Mouse (Mus musculus) CH12.LX (cell line): ENCODE results near the gene Zbed4. TPM values are rescaled to one million over a fixed set of nuclear protein-coding genes. Genes with fewer than 3 reads are reported as not detected.
"Not testable (repeated sequence)": the region's sequence is repeated elsewhere in the genome, so short reads cannot be mapped to it uniquely, and the experiment has no call there.

Experiments
- DNase-seq: peaks from one replicate; pipeline ENCODE4 v3.0.0-alpha.2; 2013; ENCODE audit errors: extremely low read depth
- H3K27ac ChIP-seq: 2 replicates; pipeline ENCODE4 v1.5.1; 2012; ENCODE audit warnings: low read depth, mild to moderate bottlenecking, control low read depth, moderate library complexity; ENCODE audit not compliant: insufficient read depth
- H3K27me3 ChIP-seq: replicated peaks from 2 replicates; pipeline ENCODE3; 2012; ENCODE audit warnings: inconsistent platforms
- H3K36me3 ChIP-seq, 2 experiments: replicated peaks in 1 of 2; 2 replicates each; pipeline versions ENCODE3 to v1.6.1; 2012; ENCODE audit warnings: inconsistent platforms in 1 of 2, low read length in 1 of 2, mild to moderate bottlenecking in 1 of 2, mixed read lengths in 1 of 2, moderate library complexity in 1 of 2; ENCODE audit not compliant: control insufficient read depth in 1 of 2, insufficient read depth in 1 of 2
- H3K4me1 ChIP-seq, 2 experiments: 2 replicates each; pipeline ENCODE4 v1.6.1; 2012; ENCODE audit warnings: inconsistent platforms in 1 of 2, moderate library complexity in 1 of 2; ENCODE audit not compliant: insufficient read depth in 2 of 2, control insufficient read depth in 1 of 2
- H3K4me2 ChIP-seq: 2 replicates; pipeline ENCODE4 v1.6.1; 2012; ENCODE audit warnings: low read depth, mild to moderate bottlenecking, control low read depth; ENCODE audit not compliant: poor library complexity, insufficient read depth, severe bottlenecking
- H3K4me3 ChIP-seq, 3 experiments: fragments of 150-350 bp in 1 of 3; sonication (generic) in 1 of 3; replicated peaks in 1 of 3; 2 replicates each; pipeline versions ENCODE3 to v1.5.1; 2011 to 2012; ENCODE audit warnings: low read depth in 2 of 3, low read length in 2 of 3, mild to moderate bottlenecking in 2 of 3, moderate library complexity in 2 of 3, control low read depth in 1 of 3, improper control_type of control experiment in 1 of 3, inconsistent platforms in 1 of 3, mixed read lengths in 1 of 3; ENCODE audit not compliant: poor library complexity in 1 of 3
- H3K79me2 ChIP-seq: replicated peaks from 2 replicates; pipeline ENCODE4 v1.6.1; 2012; ENCODE audit warnings: mild to moderate bottlenecking, moderate library complexity; ENCODE audit not compliant: control insufficient read depth, poor library complexity, insufficient read depth, severe bottlenecking; ENCODE audit errors: extremely low read depth
- H3K9ac ChIP-seq: 2 replicates; pipeline ENCODE4 v1.6.1; 2012; ENCODE audit warnings: low read depth, mild to moderate bottlenecking, control low read depth, moderate library complexity; ENCODE audit not compliant: insufficient read depth
- H3K9me3 ChIP-seq: replicated peaks from 2 replicates; pipeline ENCODE3; 2012; ENCODE audit warnings: low read length, inconsistent platforms, mixed read lengths
- BHLHE40 ChIP-seq: IDR thresholded peaks from 2 replicates; pipeline ENCODE4 v1.6.1; 2011; ENCODE audit warnings: mild to moderate bottlenecking, low read depth, low read length, improper control_type of control experiment
- CTCF ChIP-seq, 2 experiments: IDR thresholded peaks in 1 of 2; conservative IDR thresholded peaks in 1 of 2; 2 replicates each; pipeline ENCODE4 v1.5.1; 2011 to 2012; ENCODE audit warnings: low read depth in 2 of 2, low read length in 2 of 2, improper control_type of control experiment in 1 of 2, inconsistent platforms in 1 of 2, mild to moderate bottlenecking in 1 of 2, moderate library complexity in 1 of 2
- E2F4 ChIP-seq: IDR thresholded peaks from 2 replicates; pipeline ENCODE4 v1.6.1; 2011; ENCODE audit warnings: low read depth, low read length, improper control_type of control experiment; ENCODE audit not compliant: insufficient replicate concordance
- ELF1 ChIP-seq: IDR thresholded peaks from 2 replicates; pipeline ENCODE4 v1.6.1; 2014; ENCODE audit warnings: low read depth, mild to moderate bottlenecking, inconsistent platforms, low read length, improper control_type of control experiment
- ETS1 ChIP-seq: conservative IDR thresholded peaks from 2 replicates; pipeline ENCODE4 v1.6.1; 2012; ENCODE audit warnings: low read depth, mild to moderate bottlenecking, inconsistent platforms, low read length, improper control_type of control experiment, moderate library complexity
- HCFC1 ChIP-seq: IDR thresholded peaks from 2 replicates; pipeline ENCODE4 v1.6.1; 2012; ENCODE audit warnings: low read depth, mild to moderate bottlenecking, inconsistent platforms, low read length, improper control_type of control experiment
- IRF4 ChIP-seq: IDR thresholded peaks from 2 replicates; pipeline ENCODE4 v1.6.1; 2014; ENCODE audit warnings: low read depth, mild to moderate bottlenecking, inconsistent platforms, low read length, improper control_type of control experiment
- JUN ChIP-seq: IDR thresholded peaks from 2 replicates; pipeline ENCODE4 v1.6.1; 2011; ENCODE audit warnings: low read depth, mild to moderate bottlenecking, low read length, improper control_type of control experiment, moderate library complexity; ENCODE audit not compliant: insufficient read depth
- JUND ChIP-seq: conservative IDR thresholded peaks from 2 replicates; pipeline ENCODE4 v1.6.1; 2011; ENCODE audit warnings: low read depth, low read length, improper control_type of control experiment
- KAT2A ChIP-seq: IDR thresholded peaks from 2 replicates; pipeline ENCODE4 v1.6.1; 2012; ENCODE audit warnings: low read length, improper control_type of control experiment, inconsistent platforms; ENCODE audit not compliant: insufficient replicate concordance
- MAX ChIP-seq: IDR thresholded peaks from 2 replicates; pipeline ENCODE4 v1.6.1; 2011; ENCODE audit warnings: low read length, improper control_type of control experiment
- MXI1 ChIP-seq: IDR thresholded peaks from 2 replicates; pipeline ENCODE4 v1.6.1; 2011; ENCODE audit warnings: mild to moderate bottlenecking, low read depth, low read length, improper control_type of control experiment
- POLR2A ChIP-seq: IDR thresholded peaks from 2 replicates; pipeline ENCODE4 v1.6.1; 2011; ENCODE audit warnings: low read depth, mild to moderate bottlenecking, improper control_type of control experiment, low read length
- SIN3A ChIP-seq: IDR thresholded peaks from 2 replicates; pipeline ENCODE4 v1.6.1; 2012; ENCODE audit warnings: low read length, improper control_type of control experiment, inconsistent platforms
- SMC3 ChIP-seq: IDR thresholded peaks from 2 replicates; pipeline ENCODE4 v1.6.1; 2011; ENCODE audit warnings: low read depth, low read length, improper control_type of control experiment
- TBP ChIP-seq: conservative IDR thresholded peaks from 2 replicates; pipeline ENCODE4 v1.6.1; 2011; ENCODE audit warnings: low read depth, low read length, improper control_type of control experiment
- TCF12 ChIP-seq: IDR thresholded peaks from 2 replicates; pipeline ENCODE4 v1.6.1; 2014; ENCODE audit warnings: low read depth, mild to moderate bottlenecking, inconsistent platforms, low read length, improper control_type of control experiment
- USF2 ChIP-seq: conservative IDR thresholded peaks from 2 replicates; pipeline ENCODE4 v1.6.1; 2011; ENCODE audit warnings: low read depth, low read length, improper control_type of control experiment
- ZKSCAN1 ChIP-seq: IDR thresholded peaks from 2 replicates; pipeline ENCODE4 v1.6.1; 2012; ENCODE audit warnings: low read depth, inconsistent platforms, low read length, improper control_type of control experiment, borderline replicate concordance
- dilution Hi-C: fragments of 300-500 bp; cut with MboI; formaldehyde crosslinking; loops from 2 replicates; pipeline ENCODE4 v1.14.3; 2020; ENCODE audit warnings: low sequenced_read_pairs; ENCODE audit not compliant: extremely low pct_unique_long_range_greater_than_20kb, extremely low pct_ligation_motif_present
- in situ Hi-C: fragments of 300-500 bp; cut with MboI; formaldehyde crosslinking; loops from 3 replicates; pipeline ENCODE4 v1.14.3; 2019; ENCODE audit warnings: low sequenced_read_pairs, low pct_ligation_motif_present, low pct_unique_long_range_greater_than_20kb, mixed read lengths
- polyA plus RNA-seq: library from polyadenylated mRNA; unstranded; fragments of >175 nt; gene quantifications from 2 replicates; pipeline ENCODE4 v1.2.1, GENCODE M21; 2012; ENCODE audit warnings: low read depth; ENCODE audit not compliant: insufficient read length
- total RNA-seq, 2 experiments: library from RNA; depleted of rRNA; stranded (reverse); fragments of 300-350 nt in 1 of 2; fragments of >200 nt in 1 of 2; gene quantifications; 2 replicates each; pipeline ENCODE4 v1.2.3; 2012 to 2014

The Zbed4 gene
- total and polyA plus RNA-seq, 3 experiments, result 11.0 to 16.7 (median 13.8) TPM

DNA sequence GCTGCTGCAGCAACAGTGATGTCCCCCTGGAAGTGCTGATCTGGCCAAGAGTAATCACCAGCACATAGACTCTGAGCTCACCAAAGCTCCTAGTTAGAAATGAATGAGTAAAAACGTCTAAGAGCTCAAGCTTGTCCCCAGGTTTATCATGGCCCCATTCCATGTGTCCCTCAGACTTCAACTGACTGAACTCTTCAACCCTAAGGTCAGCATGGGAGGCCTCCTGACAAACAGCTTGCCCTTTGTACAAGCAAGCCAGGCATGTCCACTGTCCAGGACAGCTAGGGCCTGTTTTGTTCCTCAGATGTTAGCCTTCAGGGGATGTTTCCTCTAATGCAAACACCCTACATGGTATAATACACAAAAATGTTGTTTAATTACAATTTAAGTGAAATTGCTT, 47.2 kb upstream of the Zbed4 start:
- H3K9me3 ChIP-seq, result no peaks in the 10 kb centered on the region
- H3K79me2 ChIP-seq, result no peaks in the 10 kb centered on the region; the same call in 1 of the 2 replicates
- H3K4me2 ChIP-seq, result no peak overlapping the region
- dilution Hi-C loops, result no loop called here
- no peak overlapping the region for H3K27ac ChIP-seq
- no peaks in the 10 kb centered on the region for H3K27me3 ChIP-seq
- H3K4me1 ChIP-seq, result no peaks in the 10 kb centered on the region
- H3K36me3 ChIP-seq, result peaks cover 75 to 100% of the 10 kb centered on the region in 2 experiments
- no peak for DNase-seq
- no peak overlapping the region for H3K4me3 ChIP-seq
- in situ Hi-C loops, result no loop called here
- TF ChIP-seq USF2 (no peak), ZKSCAN1 (no peak), SMC3 (no peak), HCFC1 (no peak), CTCF (conservative IDR thresholded peaks at IDR 0.05 in 1 of 2, IDR thresholded peaks at IDR 0.05 in 1 of 2; ENCODE audit: low read depth in 2 of 2, low read length in 2 of 2) (no peak), ELF1 (no peak), MXI1 (no peak), POLR2A (no peak), KAT2A (no peak), MAX (no peak), E2F4 (no peak), BHLHE40 (no peak), TCF12 (no peak), ETS1 (no peak), SIN3A (no peak), JUND (no peak)
- no peak overlapping the region for H3K9ac ChIP-seq

DNA sequence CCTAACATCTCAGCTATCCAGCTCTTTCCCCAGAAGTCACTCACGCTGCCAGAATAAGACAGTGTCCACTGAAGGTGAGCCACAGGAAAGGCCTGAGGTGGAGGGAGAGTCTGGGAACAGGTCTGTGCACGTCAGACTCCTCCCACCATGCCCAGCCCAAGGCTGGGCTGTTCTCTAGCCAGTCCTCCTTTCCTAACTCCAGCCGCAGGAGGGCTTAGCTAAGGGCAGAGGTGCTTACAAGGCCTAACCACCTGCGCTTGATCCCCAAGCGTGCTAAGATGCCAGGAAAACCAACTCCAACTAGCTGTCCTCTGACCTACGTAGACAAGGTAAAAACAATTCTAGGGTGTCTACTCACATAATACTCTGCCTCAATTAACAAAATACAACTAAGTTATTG, 45.1 kb upstream of the Zbed4 start:
- Histone ChIP-seq H3K9ac (no peak overlapping the region), H3K9me3 (no peaks in the 10 kb centered on the region), H3K36me3 (peaks cover 79 to 100% of the 10 kb centered on the region in 2 experiments), H3K4me3 (no peak overlapping the region), H3K27ac (no peak overlapping the region), H3K79me2 (no peaks in the 10 kb centered on the region; the same call in 1 of the 2 replicates), H3K4me2 (no peak overlapping the region), H3K4me1 (no peaks in the 10 kb centered on the region), H3K27me3 (no peaks in the 10 kb centered on the region)
- no peak for TF ChIP-seq CTCF (conservative IDR thresholded peaks at IDR 0.05 in 1 of 2, IDR thresholded peaks at IDR 0.05 in 1 of 2; ENCODE audit: low read depth in 2 of 2, low read length in 2 of 2)
- TF ChIP-seq TBP, result no peak
- no peak for TF ChIP-seq JUN
- no peak for TF ChIP-seq ETS1
- no peak for TF ChIP-seq ZKSCAN1
- TF ChIP-seq USF2, result no peak
- no peak for TF ChIP-seq IRF4
- dilution Hi-C loops (no loop called here), in situ Hi-C loops (no loop called here)
- DNase-seq, result no peak

GRCm38 (mm10) chr15:88706987-88707386, 44.5 kb upstream of the Zbed4 start:
- H3K4me2 ChIP-seq, H3K9ac ChIP-seq, DNase-seq, dilution Hi-C loops, H3K4me1 ChIP-seq, H3K79me2 ChIP-seq, in situ Hi-C loops, H3K27me3 ChIP-seq, H3K4me3 ChIP-seq, H3K27ac ChIP-seq, H3K9me3 ChIP-seq: not testable (repeated sequence)
- peaks cover 83 to 100% of the 10 kb centered on the region in 2 experiments for H3K36me3 ChIP-seq
